Mouse (Mus musculus): ENCODE results near the gene Atp13a2.

DNA sequence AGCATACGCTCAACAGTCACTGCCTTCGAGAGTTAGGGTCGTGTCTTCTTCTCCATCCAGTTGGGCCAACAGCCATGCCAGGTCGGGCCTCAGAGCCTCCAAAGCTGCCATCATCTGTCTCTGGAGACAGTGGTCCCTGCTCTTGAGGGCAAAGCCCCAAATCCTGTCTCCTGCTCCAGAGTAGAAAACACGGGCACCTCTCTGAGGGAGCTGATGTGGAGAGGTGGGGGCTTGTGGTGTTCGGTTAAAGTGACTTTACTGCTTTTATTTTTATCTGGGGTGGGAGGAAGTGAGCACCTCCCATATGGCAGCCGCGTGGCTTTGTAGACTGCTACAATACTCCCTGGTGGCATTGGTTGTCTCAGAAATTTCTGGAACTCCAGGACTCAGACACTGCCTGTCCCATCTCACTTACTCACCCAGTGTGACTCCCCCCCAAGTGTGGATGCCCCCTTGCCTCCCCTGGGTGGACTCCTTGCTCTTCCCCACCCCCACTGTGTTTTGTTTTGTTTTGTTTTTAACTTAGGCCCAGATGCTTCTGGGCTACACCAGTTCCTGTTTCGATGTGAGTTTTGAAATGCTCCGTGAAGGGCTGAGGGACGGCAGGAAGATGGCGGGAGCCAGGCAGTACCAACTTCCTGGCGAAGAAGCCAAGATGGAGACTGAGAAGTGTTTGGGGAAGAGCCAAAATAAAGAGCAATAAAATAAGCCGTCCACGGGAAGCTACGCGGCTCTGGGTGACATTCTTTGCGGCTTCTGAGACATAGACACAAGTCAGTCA lies 34.6 kb upstream of the Atp13a2 start:
- TF ChIP-seq CTCF (IDR thresholded peaks at IDR 0.05; ENCODE audit: low read depth, low read length) (no peak), POLR2A (IDR thresholded peaks at IDR 0.05; ENCODE audit: extremely low read depth, insufficient read depth, low read length) (no peak)
